Mouse (Mus musculus) midbrain, embryonic 10.5 days (tissue): Measurements from ENCODE around the gene Mtmr12. TPM values are rescaled to one million over a fixed set of nuclear protein-coding genes. Genes with fewer than 3 reads are reported as not detected.

Experiments
- DNase-seq: peaks from one replicate; pipeline ENCODE4 v3.0.0-alpha.2; 2017; ENCODE audit warnings: low spot score
- H3K27ac ChIP-seq: fragments of 300-500 bp; sonication (generic); replicated peaks from 2 replicates; pipeline ENCODE4 v1.5.1; 2016; ENCODE audit warnings: mild to moderate bottlenecking
- H3K27me3 ChIP-seq: fragments of 300-500 bp; sonication (generic); 2 replicates; pipeline ENCODE4 v1.6.1; 2016; ENCODE audit warnings: low read depth, mild to moderate bottlenecking; ENCODE audit not compliant: poor library complexity, severe bottlenecking
- H3K36me3 ChIP-seq: fragments of 300-500 bp; sonication (generic); 2 replicates; pipeline ENCODE4 v1.6.1; 2016; ENCODE audit warnings: mild to moderate bottlenecking, moderate library complexity
- H3K4me1 ChIP-seq: fragments of 300-500 bp; sonication (generic); 2 replicates; pipeline ENCODE4 v1.6.1; 2016
- H3K4me3 ChIP-seq: fragments of 300-500 bp; sonication (generic); 2 replicates; pipeline ENCODE4 v1.5.1; 2016; ENCODE audit warnings: mild to moderate bottlenecking, moderate library complexity
- H3K9me3 ChIP-seq: fragments of 300-500 bp; sonication (generic); replicated peaks from 2 replicates; pipeline ENCODE4 v1.6.1; 2016; ENCODE audit warnings: mild to moderate bottlenecking
- WGBS: fragments of 180-500 bp; shearing (Covaris S2); methylation state at CpG from one replicate; pipeline ENCODE4 v1.1.7; 2016; 5-methylcytosine and 5-hydroxymethylcytosine counted together
- microRNA counts: library from miRNA; unstranded; fragments of <30 nt; microRNA quantifications from one replicate; lab custom pipeline; 2017
- microRNA-seq: library from miRNA; unstranded; fragments of <30 nt; microRNA quantifications from one replicate; pipeline ENCODE4, GENCODE M21; 2017
- polyA plus RNA-seq: library from polyadenylated mRNA; unstranded; fragments of >200 nt; fragmentation: Nextera tagmentation; extraction: Ambion mirVana; gene quantifications from 2 replicates; pipeline ENCODE4 v1.2.1, GENCODE M21; 2016

Mtmr12 gene
- polyA plus RNA-seq, 1 experiment from 2014 or later: 18.0 TPM

- WGBS: 29% methylated on average over 9 of the region's 9 CpGs
- Histone ChIP-seq H3K9me3 (no peaks in the 10 kb centered on the region), H3K36me3 (peaks cover 18% of the 10 kb centered on the region), H3K27me3 (peaks cover 21% of the 10 kb centered on the region), H3K27ac (peak overlapping the region; percentile 97; the same call in 1 of the 2 replicates), H3K4me1 (peaks cover 42% of the 10 kb centered on the region), H3K4me3 (peak overlapping the region; percentile 98)
- no peak for DNase-seq
These were observed 118.0 kb downstream of the Mtmr12 start for GRCm38 (mm10) chr15:12322676-12323402.

MicroRNAs encoded within 50 kb of the gene (microRNA counts, 519-probe panel; counts per million panel counts)
- not detected for microRNA mmu-miR-1898 (lab: Ali Mortazavi, UCI)

Small RNAs within 50 kb of the gene (microRNA-seq; reads per million reads assigned to microRNA genes)
- gene Mir1898: not detected

Other genes with a start within 250 kb of the Mtmr12 start
- 721 and 804 TPM in 2 replicates for gene Sub1, start 208.0 kb upstream of the Mtmr12 start, polyA plus RNA-seq
- gene Zfr, start 87.2 kb upstream of the Mtmr12 start, polyA plus RNA-seq: 135 and 155 TPM in 2 replicates
- 69.0 and 73.3 TPM in 2 replicates for gene Golph3, start 116.4 kb downstream of the Mtmr12 start, polyA plus RNA-seq
- gene 1810049J17Rik, start 116.9 kb downstream of the Mtmr12 start, polyA plus RNA-seq: 0.58 TPM in 1 of 2 replicates, not detected in the other